In the genomic region with DNA sequence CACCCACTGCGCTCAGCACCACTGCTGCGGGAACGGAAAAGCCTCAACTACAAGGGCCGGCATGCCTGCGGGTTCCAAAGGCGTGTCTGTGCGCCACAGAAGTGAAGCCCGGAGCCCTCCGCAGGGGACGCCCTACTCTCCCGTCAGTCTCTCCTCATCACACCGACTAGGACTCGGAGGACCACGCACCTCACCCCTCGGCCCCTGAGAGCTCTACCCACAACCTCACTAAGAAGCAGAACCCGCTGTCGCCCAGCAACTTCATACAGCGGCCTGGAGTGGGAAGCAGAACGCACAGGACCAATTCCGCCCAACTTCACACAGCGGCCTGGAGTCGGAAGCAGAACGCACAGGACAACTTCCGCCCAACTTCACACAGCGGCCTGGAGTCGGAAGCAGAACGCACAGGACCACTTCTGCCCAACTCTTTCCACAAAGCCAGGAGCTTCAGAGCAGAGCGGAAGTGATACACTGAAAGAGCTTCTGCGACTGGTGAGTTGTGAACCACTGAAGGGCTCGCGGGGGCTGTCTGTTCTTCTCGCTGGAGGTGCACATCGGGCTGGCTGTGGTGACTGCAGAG, we compare ENCODE assay signal across 8 mouse cellular contexts. TPM values are rescaled to one million over a fixed set of nuclear protein-coding genes. Genes with fewer than 3 reads are reported as not detected.
A peak's percentile ranks its signal among the peaks of the same experiment; 100 is the strongest.
DNase-seq lines count a peak whose midpoint lies in the region; ATAC-seq and TF ChIP-seq lines count a peak whose summit lies in the region.

TSS of gene Nif3l1 (plus strand) at position 9 of the 580 bp plus-strand sequence.
TSS of gene Ppil3 (minus strand) at position 344 of the 580 bp plus-strand sequence.

- peaks cover 62% of the 10 kb centered on the region for H3K36me3 ChIP-seq in hindbrain, embryonic 10.5 days
- H3K36me3 ChIP-seq in lung, postnatal 0 days (ENCODE audit: insufficient read depth, low read length), result no peaks in the 10 kb centered on the region; the same call in none of the 2 replicates

- H3K4me1 ChIP-seq in hindbrain, embryonic 10.5 days (replicated peaks), result peaks cover 32% of the 10 kb centered on the region
- H3K4me1 ChIP-seq in lung, postnatal 0 days (ENCODE audit: insufficient read depth, low read depth, low read length), result no peaks in the 10 kb centered on the region

- no peaks in the 10 kb centered on the region for H3K9me3 ChIP-seq in hindbrain, embryonic 10.5 days
- H3K9me3 ChIP-seq in lung, postnatal 0 days (ENCODE audit: low read length), result no peaks in the 10 kb centered on the region

- peak within 1 kb of the TSS; percentile 74 for H3K9ac ChIP-seq in lung, postnatal 0 days (replicated peaks; ENCODE audit: low read depth)

- under 1% methylated on average over 33 of the region's 33 CpGs for WGBS in hindbrain, embryonic 10.5 days
- WGBS in lung, postnatal 0 days, result under 1% methylated on average over 33 of the region's 33 CpGs

- H3K27me3 ChIP-seq in hindbrain, embryonic 10.5 days (ENCODE audit: insufficient read depth, poor library complexity, severe bottlenecking), result no peaks in the 10 kb centered on the region
- H3K27me3 ChIP-seq in lung, postnatal 0 days (replicated peaks; ENCODE audit: insufficient read depth, low read length), result no peaks in the 10 kb centered on the region

- peak within 1 kb of the TSS; percentile 93 for H3K27ac ChIP-seq in hindbrain, embryonic 10.5 days
- peak within 1 kb of the TSS; percentile 96 for H3K27ac ChIP-seq in lung, postnatal 0 days (ENCODE audit: low read length)

- H3K4me3 ChIP-seq in hindbrain, embryonic 10.5 days, result peak within 1 kb of the TSS; percentile 69
- H3K4me3 ChIP-seq in lung, postnatal 0 days (ENCODE audit: low read depth, low read length), result peak within 1 kb of the TSS; percentile 70

- peak within 1 kb of the TSS; percentile 81 for H3K4me2 ChIP-seq in lung, postnatal 0 days (replicated peaks; ENCODE audit: low read depth, low read length)

- no peak for TF ChIP-seq EP300 in lung, postnatal 0 days (IDR thresholded peaks at IDR 0.05)

- peak; percentile 86 for DNase-seq in MN1 (ENCODE audit: low spot score)
- DNase-seq in cerebellum, adult 9-10 months, result peak; percentile 77
- peak; percentile 89 for DNase-seq in hindbrain, embryonic 10.5 days (ENCODE audit: low spot score)
- DNase-seq in layer of hippocampus, adult 9-11 months, result peak; percentile 95
- peak; percentile 97 for DNase-seq in lung, postnatal 0 days (ENCODE audit: low spot score)
- peak; percentile 68 for DNase-seq in ovary, postnatal 14 days (ENCODE audit: low spot score)
- peak; percentile 79 for DNase-seq in thymus, postnatal 14 days

- TF ChIP-seq CTCF in lung, postnatal 0 days (IDR thresholded peaks at IDR 0.05), result peak; percentile 59

- peak; percentile 98 for ATAC-seq in frontal cortex, adult (ENCODE audit: low TSS enrichment)
- peak; percentile 97 for ATAC-seq in lung, postnatal 0 days

RNA-seq across cellular contexts. Expression of gene Nif3l1, which starts in this region (rescaled TPM):
- polyA plus RNA-seq in hindbrain, embryonic 10.5 days (2016; fragmentation: Nextera tagmentation; extraction: Ambion mirVana), result 70.7 and 75.9 TPM in 2 replicates
- 13.0 and 14.9 TPM in 2 replicates for polyA plus RNA-seq in lung, postnatal 0 days (2015; fragmentation: Nextera tagmentation; extraction: Ambion mirVana)

RNA-seq across cellular contexts. Expression of gene Ppil3, which starts in this region (rescaled TPM):
- polyA plus RNA-seq in hindbrain, embryonic 10.5 days (2016; fragmentation: Nextera tagmentation; extraction: Ambion mirVana), result 54.8 and 58.9 TPM in 2 replicates
- 31.3 and 35.1 TPM in 2 replicates for polyA plus RNA-seq in lung, postnatal 0 days (2015; fragmentation: Nextera tagmentation; extraction: Ambion mirVana)

Comparison
In these comparisons a context has a peak if more than half of its experiments do, and no peak if none do; other contexts are left out.
1. Peak in every context shown above with its lines: DNase-seq, ATAC-seq, H3K4me3 ChIP-seq and H3K27ac ChIP-seq.